Mouse (Mus musculus) forelimb bud, embryonic 11.5 days (tissue): ENCODE results near the gene Hcrtr1.

ENCODE experiments used
- DNase-seq: peaks from one replicate; pipeline ENCODE4 v3.0.0-alpha.2; 2012; ENCODE audit warnings: low read depth, low spot score

Hcrtr1 gene

DNA sequence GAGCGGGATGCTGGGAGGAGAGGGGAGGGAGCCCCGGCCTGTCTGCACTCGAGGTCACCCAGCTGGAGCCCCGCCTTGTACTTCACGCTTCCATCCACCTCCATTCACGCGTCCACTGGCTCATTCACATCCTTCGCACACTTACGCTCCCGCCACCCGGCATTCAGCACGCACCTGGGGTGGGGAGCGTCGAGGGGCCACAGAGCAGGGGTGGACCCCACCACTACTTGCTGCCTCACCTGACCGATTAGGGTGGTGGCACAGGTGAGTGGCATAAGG lies at the start of gene Hcrtr1:
Gene Hcrtr1 (minus strand): TSS at position 146 of the 279 bp plus-strand sequence.
- no peak for DNase-seq

DNA sequence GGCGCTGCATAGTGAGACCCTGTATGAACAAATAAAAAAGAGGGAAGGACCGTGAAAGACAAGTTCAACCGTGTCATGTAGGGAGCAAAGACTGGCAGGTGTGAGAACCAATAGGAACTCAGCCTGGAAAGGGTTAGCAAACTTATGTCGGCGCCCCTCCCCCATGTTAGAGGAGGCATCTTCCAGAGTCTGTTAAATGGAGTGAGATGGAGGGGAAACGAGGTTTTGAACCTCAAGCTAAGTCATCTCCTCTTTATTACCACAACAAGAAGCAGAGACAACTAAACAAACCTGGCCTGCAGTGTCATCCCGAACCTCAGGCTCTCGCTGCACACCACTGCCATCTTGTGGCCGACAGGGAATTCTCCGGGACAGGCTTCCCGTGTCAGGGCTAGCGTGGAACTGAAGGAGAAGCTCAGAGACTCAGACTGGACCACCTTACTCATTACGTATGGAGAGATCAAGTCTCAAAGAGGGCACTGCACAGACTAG lies 49.7 kb upstream of the Hcrtr1 start:
- peak; percentile 84 for DNase-seq

DNA sequence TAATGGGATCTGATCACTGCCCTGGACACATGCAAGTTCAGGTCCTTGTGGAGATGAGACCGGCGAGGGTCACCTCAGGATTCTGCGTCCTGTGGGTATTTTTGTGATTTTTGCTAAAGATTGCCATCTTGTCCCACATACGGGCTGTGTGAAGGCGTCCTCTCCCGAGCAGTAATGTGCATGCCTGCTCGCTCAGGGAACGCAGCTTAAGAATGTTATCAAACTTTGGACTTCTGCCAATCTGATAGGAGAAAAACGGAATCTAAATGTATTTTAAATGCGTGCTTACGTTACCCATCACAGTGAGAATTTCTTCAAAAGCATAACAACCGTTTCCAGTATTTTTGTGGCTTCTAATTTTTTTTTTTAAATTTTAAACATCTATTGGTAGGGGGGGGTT lies 47.7 kb upstream of the Hcrtr1 start:
- DNase-seq = no peak

DNA sequence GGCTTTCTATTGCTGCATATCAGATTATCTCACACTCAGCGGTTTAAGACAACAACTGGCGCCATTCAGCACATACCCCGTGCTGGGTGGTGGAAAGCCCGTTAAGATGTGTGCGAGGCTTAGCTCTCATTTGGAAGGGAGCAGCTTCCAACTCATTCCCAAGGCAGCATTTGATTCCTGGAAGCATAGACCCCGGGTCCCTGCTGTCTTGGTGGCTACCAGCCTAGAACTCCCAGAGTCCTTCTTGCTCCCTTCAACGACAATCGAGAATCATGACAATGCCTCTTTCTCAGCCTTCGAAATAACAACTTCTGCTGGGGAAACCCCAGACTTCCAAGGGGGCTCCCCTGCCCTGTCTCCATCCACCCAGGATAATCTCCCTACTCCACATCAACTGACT lies 47.3 kb upstream of the Hcrtr1 start:
- no peak for DNase-seq

DNA sequence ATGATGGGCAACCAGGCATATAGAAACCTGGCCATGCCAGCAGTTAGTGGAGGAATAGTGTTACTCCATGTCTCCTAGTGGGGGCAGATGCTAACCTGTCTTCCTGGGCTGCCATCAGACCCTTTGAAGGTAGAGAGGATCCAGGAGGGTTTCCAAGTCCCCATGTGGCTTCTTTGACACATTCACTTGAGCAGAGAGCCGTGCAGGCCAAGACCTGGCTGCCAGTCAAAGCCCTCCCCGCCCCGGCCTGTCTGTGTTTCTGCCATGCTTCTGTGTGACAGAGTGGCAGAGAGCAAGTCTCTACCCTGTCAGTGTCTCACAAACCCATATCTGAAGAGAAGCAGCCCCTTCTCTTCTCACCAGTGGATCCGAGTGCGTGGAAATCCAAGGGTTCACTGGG lies 44.7 kb upstream of the Hcrtr1 start:
- no peak for DNase-seq

DNA sequence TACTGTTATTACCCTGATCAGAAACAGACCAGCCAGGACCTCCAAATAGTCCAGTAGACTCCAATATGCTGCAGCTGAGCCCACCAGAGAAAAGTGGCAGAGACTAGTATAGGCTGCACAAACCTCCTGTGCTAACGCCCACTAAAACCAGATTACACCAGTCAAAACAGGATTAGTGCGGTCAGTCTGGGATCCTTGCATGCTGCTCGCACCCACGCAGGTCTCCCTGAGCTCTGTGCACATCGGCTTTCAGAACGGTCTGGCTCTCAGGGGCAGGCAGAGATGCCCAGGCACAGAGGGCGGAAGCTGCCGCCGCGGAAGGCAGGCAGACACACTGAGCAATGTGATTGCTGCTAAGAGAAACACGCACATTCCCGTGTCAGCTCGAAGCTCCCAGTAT lies 43.9 kb upstream of the Hcrtr1 start:
- no peak for DNase-seq

DNA sequence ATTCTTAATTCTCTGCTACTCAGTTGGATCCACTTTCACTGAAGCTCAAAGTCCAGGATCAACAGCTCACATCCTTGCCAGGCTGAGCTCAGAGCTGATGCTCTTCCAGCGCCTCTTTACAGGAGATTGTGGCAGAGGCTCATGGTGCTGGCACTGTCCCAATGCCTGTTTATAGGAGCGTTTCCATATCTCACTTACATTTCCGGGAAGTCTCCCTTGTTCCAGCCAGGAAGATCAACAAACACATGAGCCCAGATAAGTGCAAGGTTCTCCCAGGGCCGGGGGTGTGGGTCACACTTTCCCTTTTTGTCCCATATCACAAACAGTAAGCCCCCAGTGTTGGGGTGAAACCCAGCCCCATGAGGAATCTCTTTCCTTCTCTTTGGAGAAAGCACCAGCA lies 42.7 kb upstream of the Hcrtr1 start:
- no peak for DNase-seq

DNA sequence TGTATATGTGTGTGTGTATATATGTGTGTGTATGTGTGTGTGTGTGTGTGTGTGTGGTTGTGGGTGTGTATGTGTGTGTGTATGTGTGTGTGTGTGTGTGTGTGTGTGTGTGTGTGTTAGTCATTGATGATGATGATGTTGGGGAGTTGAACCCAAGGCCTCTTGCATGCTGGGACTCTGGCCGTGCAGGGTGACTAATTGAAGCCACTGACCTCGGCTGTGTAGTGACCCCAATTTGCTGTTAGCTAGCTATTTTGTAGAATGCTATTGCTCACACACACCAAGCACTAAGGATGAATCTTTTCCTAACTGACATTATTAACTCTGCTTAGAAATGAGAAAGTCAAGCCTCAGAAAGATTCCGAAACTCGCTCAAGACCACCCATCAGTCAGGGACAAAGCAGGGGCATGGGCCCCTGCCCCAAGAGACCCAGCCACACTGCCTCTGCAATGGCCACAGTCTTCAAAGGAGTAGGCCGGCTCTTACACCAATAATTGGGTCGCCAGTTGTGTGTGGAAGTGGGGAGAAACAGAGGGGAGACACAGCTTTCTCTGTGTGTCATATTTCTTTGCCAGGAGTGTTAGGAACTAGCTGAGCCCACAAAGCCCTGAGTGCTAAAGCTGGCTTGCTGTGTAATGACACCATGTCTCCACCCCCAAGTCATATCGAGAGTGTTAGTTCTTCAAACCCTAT lies 41.9 kb upstream of the Hcrtr1 start:
- DNase-seq = no peak

DNA sequence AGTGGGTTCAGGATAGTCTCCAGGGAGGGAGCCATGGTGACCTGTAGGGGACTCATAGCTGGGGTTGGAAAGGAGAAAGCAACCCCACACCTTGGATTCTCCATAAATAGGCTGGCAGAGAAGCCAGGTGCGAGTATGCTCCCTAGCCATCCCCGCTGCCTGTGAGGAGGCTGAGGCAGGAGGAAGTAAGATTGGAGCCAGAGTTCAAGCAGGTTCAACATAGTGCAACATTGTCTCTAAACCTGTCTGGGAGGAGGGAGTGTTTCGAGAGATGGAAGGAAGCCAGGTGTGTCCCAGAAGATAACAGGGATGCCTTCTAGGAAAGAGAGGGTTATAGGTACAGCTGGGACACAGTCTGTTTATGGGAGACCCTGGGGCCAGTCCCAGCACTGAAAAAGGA lies 40.7 kb upstream of the Hcrtr1 start:
- no peak for DNase-seq

DNA sequence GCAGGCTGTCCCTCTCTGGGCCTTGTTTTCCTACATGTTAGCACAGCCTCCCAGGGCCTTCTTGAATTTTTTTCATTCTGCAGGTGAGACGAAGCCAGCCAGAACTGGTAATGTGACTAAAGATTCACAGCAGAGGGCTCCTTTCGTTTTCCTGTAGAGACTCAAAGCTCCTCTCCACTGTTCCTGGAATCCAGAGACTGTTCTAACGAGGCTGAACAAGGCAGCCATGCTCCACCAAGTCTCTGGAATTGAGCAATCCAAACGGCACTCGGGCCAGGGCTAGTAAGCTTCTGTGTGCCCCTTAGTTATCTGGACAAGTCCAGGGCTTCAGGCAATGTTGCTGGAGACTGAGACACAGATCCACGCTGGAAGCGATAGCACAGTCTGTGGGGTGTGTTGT lies 38.4 kb upstream of the Hcrtr1 start:
- no peak for DNase-seq

DNA sequence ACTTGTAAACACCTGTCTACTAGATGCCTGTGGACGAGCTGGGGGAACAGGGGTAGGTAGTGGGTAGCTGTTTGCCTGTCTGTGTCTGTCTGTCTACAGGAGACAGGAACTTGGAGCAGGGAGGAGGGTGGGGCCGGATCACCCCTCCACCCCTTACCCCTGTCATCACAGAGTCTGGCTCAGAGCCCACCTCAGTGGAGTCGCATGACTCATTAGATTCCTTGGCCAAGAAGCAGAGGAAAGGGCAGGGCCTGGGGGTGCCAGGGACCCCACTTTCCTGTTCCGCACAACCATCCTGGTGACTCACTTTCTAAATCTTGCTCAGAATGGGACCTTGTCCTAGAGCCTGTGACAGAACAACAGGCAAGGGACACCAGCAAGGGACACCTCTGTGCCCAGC lies 37.9 kb upstream of the Hcrtr1 start:
- no peak for DNase-seq

DNA sequence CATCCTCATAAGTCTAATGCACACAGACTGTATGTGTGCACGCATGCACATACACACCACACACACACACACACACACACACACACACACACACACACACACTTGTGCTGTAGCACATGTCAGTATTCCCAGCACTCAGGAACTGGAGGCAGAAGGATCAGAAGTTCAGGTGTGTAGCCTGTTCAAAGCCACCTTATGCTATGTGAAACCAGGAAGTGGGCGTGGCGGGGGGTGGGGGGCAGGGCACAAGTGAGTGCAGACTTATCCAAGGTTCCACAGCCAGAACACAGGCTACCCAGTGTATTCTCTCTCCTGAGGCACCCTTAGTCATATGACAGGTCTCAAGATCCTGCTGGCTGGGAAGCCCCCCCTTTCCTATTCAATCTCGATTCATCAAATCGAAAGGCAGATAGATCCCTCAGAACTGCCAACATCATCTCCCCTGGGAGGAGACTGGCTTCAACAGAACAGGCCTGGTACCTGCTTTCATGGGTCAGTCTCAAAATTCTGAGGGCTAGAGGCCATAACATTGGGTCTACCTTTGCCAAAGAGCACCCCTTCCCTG lies 37.1 kb upstream of the Hcrtr1 start:
- no peak for DNase-seq

DNA sequence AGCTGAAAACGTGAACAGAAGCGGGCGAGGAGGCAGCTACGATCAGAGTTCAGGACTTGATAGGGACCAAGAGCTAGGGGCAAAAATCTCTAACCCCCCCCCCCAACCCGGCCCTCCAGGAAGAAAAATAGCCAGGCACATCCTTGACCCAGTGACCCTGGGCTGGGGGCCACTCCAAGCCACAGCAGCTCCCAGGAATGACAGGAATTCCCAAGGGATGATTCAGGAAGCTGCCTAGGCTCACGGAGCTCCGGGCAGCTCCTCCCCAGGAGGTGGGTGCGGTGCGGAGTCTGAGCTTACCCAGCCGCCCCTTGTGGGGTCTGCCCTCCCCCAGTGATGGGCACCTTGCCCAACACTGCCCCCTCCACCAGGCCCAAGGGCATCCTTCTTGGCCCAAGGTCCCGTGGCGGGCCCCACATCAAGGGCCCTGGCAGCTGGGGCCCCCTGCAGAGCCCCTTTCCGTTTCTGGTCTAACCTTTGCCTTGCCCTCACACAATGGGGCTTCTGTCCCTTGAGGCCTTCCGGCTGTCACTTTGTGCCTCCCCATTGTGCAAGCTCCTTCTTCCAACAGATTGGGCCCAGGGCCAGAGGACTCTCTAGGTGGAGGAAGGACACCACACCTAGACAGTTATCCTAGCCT lies 36.0 kb upstream of the Hcrtr1 start, which contains the start of gene Tinagl1:
Gene Tinagl1 (minus strand): TSS at position 51 of the 640 bp plus-strand sequence.
- no peak for DNase-seq

DNA sequence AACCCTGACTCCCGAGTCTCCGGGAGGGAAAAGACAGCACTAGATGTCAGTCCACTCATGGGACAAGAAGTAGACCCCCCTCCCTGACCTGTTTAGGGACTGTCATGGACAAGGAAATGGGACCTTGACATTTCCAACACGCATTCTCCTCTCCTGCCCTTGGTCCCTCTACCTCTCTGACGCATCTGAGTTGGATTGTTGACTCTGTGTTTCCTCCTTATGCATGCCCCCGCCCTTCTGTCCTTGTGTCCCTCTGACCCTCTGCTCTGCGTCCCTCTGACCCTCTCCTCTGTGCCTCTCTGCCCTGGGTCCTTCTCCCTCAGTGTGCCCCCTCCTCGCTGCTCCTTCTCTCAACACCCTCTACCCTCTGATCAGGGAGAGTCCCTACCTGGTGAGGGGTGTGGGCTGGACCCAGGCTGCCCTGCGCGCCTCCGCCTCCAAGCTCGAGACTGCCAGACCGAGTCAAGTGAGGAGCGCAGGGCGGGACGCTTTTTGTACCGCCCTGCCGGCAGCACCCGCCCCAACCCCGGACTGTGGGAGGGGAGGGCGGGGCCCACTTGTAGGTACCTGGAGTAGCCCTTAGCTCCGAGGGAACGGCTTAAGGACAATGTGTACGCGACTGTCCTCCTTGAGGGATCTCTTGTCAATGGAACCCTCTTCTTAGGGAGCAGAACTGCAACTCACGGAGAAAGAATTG lies 35.3 kb upstream of the Hcrtr1 start:
- peak; percentile 41 for DNase-seq

DNA sequence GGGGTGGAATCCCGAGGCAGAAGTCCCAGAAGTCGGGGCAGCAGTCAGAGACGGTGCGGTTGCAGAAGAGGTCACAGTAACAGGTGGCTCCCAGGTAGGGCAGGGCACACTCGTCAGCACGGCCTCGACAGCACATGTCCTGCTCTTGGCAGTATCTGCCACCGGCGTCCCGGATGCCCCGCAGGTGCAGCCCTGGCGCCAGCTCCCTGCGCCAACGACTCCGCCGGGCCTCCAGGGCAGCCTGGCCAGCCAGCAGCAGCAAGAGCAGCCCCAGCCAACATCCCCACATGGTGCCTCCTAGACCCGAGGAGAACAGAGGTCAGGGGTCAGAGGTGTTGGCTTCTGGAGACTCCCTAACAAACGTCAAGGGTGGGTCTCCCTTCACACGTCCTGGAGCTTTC lies 34.8 kb upstream of the Hcrtr1 start:
- no peak for DNase-seq

DNA sequence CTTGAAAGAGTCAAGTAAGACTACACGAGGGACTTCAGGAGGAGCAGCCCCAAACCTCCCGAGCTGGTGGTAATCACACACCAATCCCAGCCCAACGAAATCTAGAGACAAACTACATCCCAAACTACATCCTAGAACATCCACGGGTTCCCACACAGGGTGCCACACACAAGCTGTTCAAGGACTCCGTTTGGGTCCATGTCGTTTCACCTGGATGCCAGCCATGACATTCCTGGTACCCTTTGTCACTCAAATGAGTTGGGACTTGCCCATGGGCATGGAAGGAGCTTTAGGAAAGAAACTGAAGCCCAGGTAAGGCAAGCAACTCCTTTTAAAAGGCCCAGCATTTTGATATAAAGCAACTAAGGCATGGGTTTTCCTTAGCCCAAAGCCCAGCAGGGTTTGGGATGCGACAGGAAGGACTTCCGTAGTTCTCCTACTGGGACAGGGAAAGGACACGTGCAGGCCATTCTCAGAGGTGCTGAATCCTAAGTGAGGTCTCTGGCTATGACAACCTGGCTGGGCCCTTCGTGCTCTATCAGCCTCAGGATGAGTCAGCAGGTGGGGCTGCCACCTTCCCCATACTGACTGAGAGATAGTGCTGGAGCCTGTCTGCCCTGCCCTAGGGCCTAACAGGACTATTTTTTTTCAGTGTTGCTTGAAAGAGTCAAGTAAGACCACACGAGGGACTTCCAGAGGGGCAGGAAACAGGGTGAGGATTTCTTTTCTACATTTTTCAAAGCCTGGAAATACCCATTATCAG lies 34.1 kb upstream of the Hcrtr1 start:
- DNase-seq = no peak

DNA sequence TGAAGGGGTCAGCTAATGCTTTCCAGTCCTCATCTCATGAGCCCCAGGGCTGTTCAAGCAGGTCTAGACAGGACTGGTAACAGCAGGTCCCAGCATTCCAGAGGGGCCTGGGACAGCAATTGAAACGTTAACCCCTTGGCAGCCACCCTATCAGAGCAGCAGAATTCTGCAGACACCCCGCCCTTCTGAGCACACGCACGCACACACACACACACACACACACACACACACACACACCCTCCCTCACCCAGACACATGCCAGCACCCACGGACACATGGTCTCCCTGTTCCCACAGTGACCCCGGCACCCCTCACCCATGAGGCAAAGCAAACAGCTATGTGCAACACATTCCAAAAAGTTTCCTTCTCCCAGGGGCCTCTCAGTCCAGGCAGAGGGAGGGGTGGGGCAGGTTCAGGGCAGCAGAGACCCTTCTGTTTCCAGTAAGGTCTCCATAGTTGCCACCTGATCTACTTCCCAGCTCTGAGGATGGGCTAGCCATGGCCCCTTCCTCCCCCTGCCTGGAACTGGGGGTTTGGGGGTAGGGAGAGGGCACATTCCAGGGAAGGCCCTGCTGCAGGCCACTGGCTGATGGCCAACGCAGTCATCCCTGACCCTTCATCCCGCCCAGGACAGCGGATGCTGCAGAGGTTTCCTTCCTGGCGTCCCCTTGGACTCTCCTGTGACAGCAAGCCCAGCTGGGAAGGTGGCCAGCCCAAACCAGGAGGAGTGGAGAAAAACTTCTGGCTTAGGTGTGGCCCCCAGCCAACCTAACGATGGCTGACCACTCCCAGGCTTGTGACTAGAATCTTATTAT lies 33.0 kb upstream of the Hcrtr1 start:
- peak; percentile 76 for DNase-seq

DNA sequence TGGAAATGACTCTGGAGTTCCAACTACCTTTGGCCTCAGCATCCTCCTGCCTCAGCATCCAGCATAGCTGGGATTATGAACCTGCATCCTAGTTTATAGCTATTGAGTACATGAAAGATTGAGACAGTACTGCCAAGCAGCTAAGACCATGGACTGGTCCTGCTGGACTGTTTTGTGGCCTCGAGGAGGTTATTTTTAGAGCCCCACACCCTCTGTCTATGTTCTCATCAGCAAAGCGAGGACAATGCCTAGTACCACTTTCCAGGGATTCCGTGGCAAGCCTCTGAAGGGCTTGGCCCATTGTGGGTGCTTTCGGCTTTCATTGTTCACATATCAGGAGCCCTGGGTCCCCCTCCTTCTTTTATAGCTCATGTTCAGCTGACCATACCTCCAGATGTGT lies 31.2 kb upstream of the Hcrtr1 start:
- DNase-seq = no peak

DNA sequence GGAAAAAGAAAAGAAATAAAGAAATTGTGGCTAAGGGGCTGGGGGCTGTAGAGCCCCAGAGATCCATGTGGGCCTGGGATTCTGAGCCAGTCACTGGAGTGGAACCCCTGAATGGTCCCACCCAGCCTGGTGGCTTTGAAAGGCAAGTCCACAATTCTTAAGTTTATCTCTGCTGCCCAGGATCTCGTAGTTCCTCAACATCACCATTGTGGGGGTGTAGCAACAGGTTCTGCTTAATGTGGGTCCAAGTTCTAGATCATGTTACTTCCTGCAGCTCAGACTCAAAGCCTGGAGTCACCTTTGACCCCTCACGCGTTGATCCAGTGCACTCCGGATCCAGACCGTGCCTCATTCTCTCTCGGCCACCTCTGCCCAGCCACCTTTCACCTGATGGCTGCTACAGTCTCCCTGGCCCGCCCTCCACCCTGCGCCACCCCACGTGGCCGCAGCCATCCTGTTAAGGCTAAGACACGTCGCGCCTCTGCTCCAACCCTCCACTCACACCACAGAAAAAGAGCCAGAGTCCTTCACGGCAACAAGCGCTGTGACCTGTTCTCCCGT lies 30.3 kb upstream of the Hcrtr1 start:
- no peak for DNase-seq

DNA sequence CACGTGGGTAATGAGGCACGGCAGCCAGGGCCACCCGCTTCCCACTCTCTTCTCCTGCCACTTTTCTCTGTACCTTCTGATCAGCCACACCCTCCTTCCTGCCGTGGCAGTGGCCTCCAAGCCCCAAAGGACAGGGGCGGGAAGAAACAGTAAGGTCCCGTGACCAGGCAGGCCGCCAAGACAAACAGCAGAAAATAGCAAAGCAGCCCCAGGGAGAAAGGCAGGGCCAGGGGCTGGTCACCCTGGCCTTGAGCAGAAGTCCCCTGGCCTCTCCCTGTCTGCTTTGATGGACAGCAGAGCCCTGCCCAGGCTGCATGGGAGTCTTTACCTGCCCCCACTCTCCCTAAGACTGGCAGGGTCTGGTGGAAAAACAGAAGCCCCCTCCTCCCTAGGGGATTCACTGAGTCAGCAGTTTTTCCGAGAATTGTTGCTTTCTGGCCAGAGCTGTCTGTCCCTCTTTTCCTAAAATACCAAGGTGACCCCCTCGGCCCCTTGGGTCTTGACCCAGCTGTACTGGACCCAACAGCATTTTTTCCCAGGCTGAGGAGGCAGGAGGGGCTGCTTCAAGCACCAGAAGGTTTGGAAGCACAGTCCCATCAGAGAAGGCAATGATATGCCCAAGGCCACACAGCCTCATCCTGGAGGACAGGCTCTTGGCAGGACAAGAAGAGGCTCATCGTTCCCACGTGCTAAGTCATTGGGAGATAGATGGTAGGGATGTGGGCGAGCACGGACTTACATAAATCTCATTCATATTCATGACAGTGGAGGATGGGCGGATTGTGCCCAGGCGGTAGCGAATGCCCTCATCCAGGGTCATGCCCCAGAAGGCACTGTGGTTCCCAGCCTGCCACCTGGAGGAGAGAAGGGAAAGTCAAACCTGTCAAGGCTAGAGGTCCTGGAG lies 29.4 kb upstream of the Hcrtr1 start:
- no peak for DNase-seq
